Mouse (Mus musculus): Measurements from ENCODE around the gene Scly. TPM values are rescaled to one million over a fixed set of nuclear protein-coding genes. Genes with fewer than 3 reads are reported as not detected.

Scly gene
- polyA plus RNA-seq, 1 experiment: 29.9 TPM

GRCm38 (mm10) chr1:91367295-91367694 is 69.2 kb downstream of the Scly start:
- Histone ChIP-seq H3K4me3 (replicated peaks; ENCODE audit: insufficient read depth, low read depth, low read length) (no peak overlapping the region), H3K27me3 (ENCODE audit: control insufficient read depth, insufficient read depth, low read length) (no peaks in the 10 kb centered on the region; the same call in 1 of the 2 replicates), H3K27ac (ENCODE audit: insufficient read depth, low read length) (no peak overlapping the region), H3K4me1 (ENCODE audit: control insufficient read depth, insufficient read depth, low read length) (no peaks in the 10 kb centered on the region)
- no peak for TF ChIP-seq CTCF (IDR thresholded peaks at IDR 0.05; ENCODE audit: borderline replicate concordance, insufficient read depth, low read depth, low read length)
- no peak for TF ChIP-seq POLR2A (IDR thresholded peaks at IDR 0.05; ENCODE audit: borderline replicate concordance, insufficient read depth, low read length)
- 100% methylated on average over 3 of the region's 3 CpGs for WGBS
- DNase-seq: no peak

DNA sequence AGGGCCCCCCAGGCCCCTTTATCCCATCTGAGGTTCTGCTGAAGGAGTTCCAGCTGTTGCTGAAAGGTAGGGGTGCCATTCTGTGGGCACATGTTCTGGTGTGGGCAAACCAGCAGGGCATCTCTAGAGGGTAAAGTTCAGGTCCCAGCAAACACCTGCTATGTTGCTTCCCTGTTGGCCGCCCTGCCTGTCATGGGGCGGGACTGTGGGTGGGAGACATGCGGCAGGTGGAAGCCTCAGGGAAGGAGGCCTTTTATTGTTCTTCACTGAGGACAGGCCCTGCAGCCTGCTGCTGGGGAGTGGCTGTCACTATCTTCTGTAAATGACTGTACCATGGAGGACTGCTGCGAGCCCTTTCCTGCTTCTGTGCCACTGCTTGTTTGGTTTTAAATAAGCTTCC is 71.3 kb downstream of the Scly start:
- Histone ChIP-seq H3K27me3 (ENCODE audit: control insufficient read depth, insufficient read depth, low read length) (no peaks in the 10 kb centered on the region; the same call in 1 of the 2 replicates), H3K27ac (ENCODE audit: insufficient read depth, low read length) (no peak overlapping the region), H3K4me3 (replicated peaks; ENCODE audit: insufficient read depth, low read depth, low read length) (no peak overlapping the region), H3K4me1 (ENCODE audit: control insufficient read depth, insufficient read depth, low read length) (no peaks in the 10 kb centered on the region)
- WGBS: 70% methylated on average over 4 of the region's 4 CpGs
- no peak for DNase-seq
- no peak for TF ChIP-seq CTCF (IDR thresholded peaks at IDR 0.05; ENCODE audit: borderline replicate concordance, insufficient read depth, low read depth, low read length)
- no peak for TF ChIP-seq POLR2A (IDR thresholded peaks at IDR 0.05; ENCODE audit: borderline replicate concordance, insufficient read depth, low read length)

DNA sequence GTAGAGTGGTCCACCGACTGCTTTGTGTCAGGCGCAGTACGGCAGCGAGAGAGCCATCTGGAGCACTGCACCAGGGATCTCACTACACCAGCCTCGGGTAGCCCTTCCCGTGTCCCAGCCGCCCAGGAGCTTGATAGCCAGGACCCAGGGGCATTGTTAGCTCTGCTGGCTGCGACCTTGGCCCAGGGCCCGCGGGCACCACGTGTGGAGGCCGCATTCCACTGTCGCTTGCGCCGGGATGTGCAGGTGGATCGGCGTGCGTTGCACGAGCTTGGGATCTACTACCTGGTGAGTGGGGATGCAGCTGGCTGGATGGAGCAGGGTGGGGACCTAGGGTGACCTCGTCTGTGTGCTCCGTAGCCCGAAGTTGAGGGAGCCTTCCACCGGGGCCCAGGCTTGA is 71.9 kb downstream of the Scly start:
- DNase-seq: no peak
- WGBS: 72% methylated on average over 23 of the region's 23 CpGs
- Histone ChIP-seq H3K4me1 (ENCODE audit: control insufficient read depth, insufficient read depth, low read length) (no peaks in the 10 kb centered on the region), H3K4me3 (replicated peaks; ENCODE audit: insufficient read depth, low read depth, low read length) (no peak overlapping the region), H3K27me3 (ENCODE audit: control insufficient read depth, insufficient read depth, low read length) (no peaks in the 10 kb centered on the region; the same call in 1 of the 2 replicates), H3K27ac (ENCODE audit: insufficient read depth, low read length) (no peak overlapping the region)
- no peak for TF ChIP-seq CTCF (IDR thresholded peaks at IDR 0.05; ENCODE audit: borderline replicate concordance, insufficient read depth, low read depth, low read length)
- TF ChIP-seq POLR2A (IDR thresholded peaks at IDR 0.05; ENCODE audit: borderline replicate concordance, insufficient read depth, low read length): no peak

Other genes with a start within 250 kb of the Scly start
- 0.07 TPM in 1 of 2 replicates, not detected in the other for gene Rbm44, start 153.2 kb upstream of the Scly start, polyA plus RNA-seq (2012; rRNA removed)
- 46.3 and 50.7 TPM in 2 replicates for gene Ramp1, start 118.5 kb upstream of the Scly start, polyA plus RNA-seq (2012; rRNA removed)
- 70.7 and 72.3 TPM in 2 replicates for gene Ube2f, start 48.0 kb upstream of the Scly start, polyA plus RNA-seq (2012; rRNA removed)
- gene Espnl, start 23.7 kb downstream of the Scly start, polyA plus RNA-seq (2012; rRNA removed): 0.03 and 0.05 TPM in 2 replicates
- 0.13 and 0.14 TPM in 2 replicates for gene Klhl30, start 52.7 kb downstream of the Scly start, polyA plus RNA-seq (2012; rRNA removed)
- 0.11 TPM in 1 of 2 replicates, not detected in the other for gene Erfe, start 68.1 kb downstream of the Scly start, polyA plus RNA-seq (2012; rRNA removed)
- 101 and 103 TPM in 2 replicates for gene Ilkap, start 100.5 kb downstream of the Scly start, polyA plus RNA-seq (2012; rRNA removed)
- gene Hes6, start 115.7 kb downstream of the Scly start, polyA plus RNA-seq (2012; rRNA removed): 28.2 and 31.4 TPM in 2 replicates
- gene Per2, start 161.0 kb downstream of the Scly start, polyA plus RNA-seq (2012; rRNA removed): 15.4 and 18.1 TPM in 2 replicates
- 17.6 and 20.0 TPM in 2 replicates for gene Traf3ip1, start 196.3 kb downstream of the Scly start, polyA plus RNA-seq (2012; rRNA removed)
- 17.2 and 20.1 TPM in 2 replicates for gene Asb1, start 242.2 kb downstream of the Scly start, polyA plus RNA-seq (2012; rRNA removed)

All from cerebellum, adult 2 months (tissue).